Mouse (Mus musculus) regulatory T cell (primary cell): ENCODE data around the gene C2cd3.

Experiments used
- in situ Hi-C: fragments of 300-600 bp; cut with MboI, MseI; formaldehyde crosslinking; loops from one replicate; pipeline ENCODE4 v1.15.1; 2025; ENCODE audit warnings: high pct_unique_total_duplicates

The C2cd3 gene

GRCm38 (mm10) chr7:100496371-100496770, 124.3 kb downstream of the C2cd3 start:
- in situ Hi-C loops = no loop called here

GRCm38 (mm10) chr7:100496791-100497190, 124.8 kb downstream of the C2cd3 start:
- in situ Hi-C loops = no loop called here

GRCm38 (mm10) chr7:100497402-100497801, 125.4 kb downstream of the C2cd3 start:
- in situ Hi-C loops = no loop called here

DNA sequence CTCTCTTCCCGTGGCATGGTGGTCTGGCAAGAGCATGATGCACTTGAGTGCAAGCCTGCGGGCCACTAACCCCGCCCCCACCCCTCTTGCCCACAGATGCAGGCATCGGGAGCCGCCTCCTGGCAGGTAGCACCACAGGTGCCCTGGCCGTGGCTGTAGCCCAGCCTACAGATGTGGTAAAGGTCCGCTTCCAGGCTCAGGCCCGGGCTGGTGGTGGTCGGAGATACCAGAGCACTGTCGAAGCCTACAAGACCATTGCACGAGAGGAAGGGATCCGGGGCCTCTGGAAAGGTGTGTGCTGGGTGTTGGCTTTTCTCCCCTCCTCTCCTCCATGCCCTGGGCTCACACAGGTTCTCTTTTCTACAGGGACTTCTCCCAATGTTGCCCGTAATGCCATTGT, 125.9 kb downstream of the C2cd3 start:
- in situ Hi-C loops = no loop called here

DNA sequence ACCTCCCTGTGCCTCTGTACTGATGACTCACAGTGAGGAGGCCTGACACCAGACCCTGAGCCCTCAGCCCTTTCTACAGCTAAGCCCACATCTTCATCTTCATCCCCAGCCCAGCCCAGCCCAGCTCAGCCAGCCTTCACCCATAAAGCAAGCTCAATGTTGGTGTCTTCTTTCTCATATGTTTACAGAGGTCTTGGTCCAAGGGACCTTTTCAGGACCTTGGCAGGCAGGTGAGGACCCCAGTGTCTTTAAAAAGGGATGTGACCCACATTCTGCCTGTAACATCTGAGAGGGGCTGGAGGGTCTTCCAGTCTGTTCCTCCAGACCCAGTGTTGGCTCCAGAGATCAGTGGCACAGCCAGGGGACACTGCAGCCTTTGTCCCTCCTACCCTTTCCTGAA, 127.4 kb downstream of the C2cd3 start:
- in situ Hi-C loops = no loop called here

DNA sequence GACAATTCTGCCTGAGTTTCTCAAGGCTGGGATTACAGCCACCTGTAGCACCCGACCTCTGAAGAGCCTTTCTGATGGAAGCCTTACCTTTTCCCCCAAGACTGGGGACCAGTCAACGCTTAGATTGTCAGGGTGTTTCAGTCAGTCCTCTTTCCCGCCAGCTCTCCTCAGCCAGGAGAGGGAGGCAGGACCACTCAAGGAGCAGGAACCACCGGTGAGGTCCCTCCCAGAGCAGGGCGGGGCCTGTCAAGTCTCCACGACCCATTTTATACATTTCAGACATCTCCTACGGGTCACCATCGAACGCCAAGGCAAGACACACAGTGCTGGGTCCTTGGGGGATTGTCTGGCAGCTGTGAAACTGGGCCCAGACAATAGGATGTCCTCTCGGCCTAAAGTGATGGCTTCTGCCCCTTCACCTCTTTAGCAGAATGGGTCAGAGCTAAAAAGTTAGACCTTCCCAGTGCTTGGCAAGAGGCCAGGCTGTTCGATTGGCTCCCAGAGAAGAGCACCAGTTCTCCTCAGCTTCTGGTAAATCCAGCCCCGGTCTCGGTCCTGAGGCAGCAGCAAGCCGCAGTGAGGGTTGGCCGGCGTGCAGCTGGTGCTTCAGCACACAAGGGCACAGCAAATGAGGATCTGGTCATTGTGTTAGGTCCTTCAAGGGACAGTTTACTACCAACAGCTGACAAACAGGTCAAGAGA, 128.4 kb downstream of the C2cd3 start:
- in situ Hi-C loops = no loop called here

GRCm38 (mm10) chr7:100501027-100501843, 129.2 kb downstream of the C2cd3 start:
- in situ Hi-C loops = no loop called here

DNA sequence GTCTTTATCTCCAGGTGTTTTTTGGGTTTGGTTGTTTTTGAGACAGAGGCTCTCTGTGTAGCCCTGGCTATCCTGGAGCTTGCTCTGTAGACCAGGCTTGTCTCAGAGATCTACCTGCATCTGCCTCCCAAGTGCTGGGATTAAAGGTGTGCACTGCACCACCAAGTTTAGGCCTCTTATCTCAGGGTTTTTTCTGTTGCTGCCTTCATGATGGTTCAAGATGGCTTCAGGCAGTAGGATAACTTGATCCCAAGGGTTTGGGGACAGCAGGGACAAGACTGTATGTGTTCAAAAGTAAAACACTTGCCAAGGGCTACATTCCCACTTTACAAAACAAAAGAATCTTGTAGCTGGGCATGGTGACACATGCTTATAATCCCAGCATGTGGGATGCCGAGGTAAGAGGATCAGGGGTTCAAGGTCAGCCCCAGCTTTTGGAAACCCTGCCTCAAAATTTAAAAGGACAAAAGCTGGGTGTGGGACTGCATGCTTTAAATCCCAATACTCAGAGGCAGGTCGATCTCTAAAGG, 129.9 kb downstream of the C2cd3 start:
- in situ Hi-C loops = no loop called here

- in situ Hi-C loops = no loop called here
Measured at GRCm38 (mm10) chr7:100502374-100502922, 130.4 kb downstream of the C2cd3 start.

- in situ Hi-C loops = no loop called here
Measured at GRCm38 (mm10) chr7:100503076-100503475, 131.0 kb downstream of the C2cd3 start.

- in situ Hi-C loops = no loop called here
Measured at GRCm38 (mm10) chr7:100504740-100505487, 132.9 kb downstream of the C2cd3 start.

DNA sequence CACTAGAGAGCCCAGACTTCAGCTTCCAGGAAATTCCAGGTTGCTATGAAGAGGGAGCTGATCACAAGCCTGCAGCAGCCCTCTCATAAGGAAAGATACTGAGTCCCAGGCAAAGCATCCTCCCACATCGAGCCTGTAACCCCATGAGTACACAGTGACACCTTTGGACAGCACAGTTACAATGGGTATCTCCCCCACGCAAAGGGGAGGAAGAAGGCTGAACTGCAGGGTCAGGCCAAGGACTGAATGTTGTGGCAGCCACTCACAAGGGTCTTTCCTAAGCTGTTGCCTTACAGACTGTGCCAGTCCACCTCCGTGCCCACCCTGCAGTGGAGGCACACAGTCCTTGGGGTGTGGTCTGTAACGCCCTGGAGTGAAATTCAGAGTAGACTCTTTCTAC, 134.5 kb downstream of the C2cd3 start:
- in situ Hi-C loops = no loop called here

- in situ Hi-C loops = no loop called here
Measured at GRCm38 (mm10) chr7:100508670-100509069, 136.6 kb downstream of the C2cd3 start.

- in situ Hi-C loops = loop anchor here (5.0 kb wide), 1 partner anchor 151 kb away; the partner anchor contains the start of gene Plekhb1
Measured at GRCm38 (mm10) chr7:100511602-100512001, 139.6 kb downstream of the C2cd3 start.

GRCm38 (mm10) chr7:100514573-100514972, 142.5 kb downstream of the C2cd3 start, which contains the start of gene Dnajb13:
Gene Dnajb13 (minus strand): TSS chr7:100514960.
- in situ Hi-C loops = loop anchor here (5.0 kb wide), 1 partner anchor 148 kb away; the partner anchor contains the start of gene Plekhb1
